Mouse (Mus musculus): ENCODE results near the gene Spata25.

Spata25 gene

GRCm38 (mm10) chr2:164805332-164805718 is 23.0 kb downstream of the Spata25 start:
- no peak for DNase-seq (ENCODE audit: low read depth, low spot score)

DNA sequence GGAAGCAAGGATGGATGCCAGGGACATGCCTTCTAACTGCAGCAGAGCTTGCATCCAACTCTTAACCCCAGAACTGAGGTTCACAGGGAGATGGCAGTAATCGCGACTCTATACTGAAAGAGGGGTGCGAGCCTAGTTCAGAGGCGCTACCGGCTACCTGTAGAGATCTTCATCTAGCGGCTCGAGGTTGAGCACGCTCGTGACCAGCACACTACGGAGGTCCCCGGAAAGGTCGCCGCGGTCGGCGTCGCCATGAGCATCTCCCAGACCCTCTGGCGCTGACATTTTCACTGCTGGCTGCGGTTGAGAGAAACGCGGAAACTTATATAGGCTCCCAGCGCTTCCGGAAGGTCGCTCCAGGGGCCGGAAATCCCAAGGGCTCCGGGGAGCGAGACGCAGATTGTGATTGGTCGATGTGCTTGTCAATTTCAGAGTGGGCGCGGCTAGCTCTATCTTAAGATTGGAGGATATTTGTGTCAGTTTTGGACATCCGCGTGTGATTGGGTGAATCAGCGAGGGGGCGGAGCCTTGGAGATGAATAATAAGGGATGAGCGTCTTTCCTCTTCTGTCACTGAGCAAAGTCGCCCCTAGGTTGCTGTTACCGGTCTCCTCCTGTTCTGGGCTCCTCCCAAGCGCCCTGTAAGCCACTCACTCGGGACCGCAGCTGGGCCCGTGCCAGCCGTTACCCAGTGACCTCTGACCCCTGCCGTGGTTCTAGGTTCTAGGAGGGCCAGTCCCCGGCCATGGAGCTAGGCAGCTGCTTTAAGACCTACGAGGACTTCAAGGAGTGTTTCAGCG is 23.6 kb downstream of the Spata25 start, which contains the start of the genes Acot8 and Zswim3:
Gene Acot8, minus strand, starts transcription at position 350 of the 799 bp plus-strand sequence.
Gene Zswim3, plus strand, starts transcription at position 566 of the 799 bp plus-strand sequence.
- DNase-seq (ENCODE audit: low read depth, low spot score) = peak; percentile 100

DNA sequence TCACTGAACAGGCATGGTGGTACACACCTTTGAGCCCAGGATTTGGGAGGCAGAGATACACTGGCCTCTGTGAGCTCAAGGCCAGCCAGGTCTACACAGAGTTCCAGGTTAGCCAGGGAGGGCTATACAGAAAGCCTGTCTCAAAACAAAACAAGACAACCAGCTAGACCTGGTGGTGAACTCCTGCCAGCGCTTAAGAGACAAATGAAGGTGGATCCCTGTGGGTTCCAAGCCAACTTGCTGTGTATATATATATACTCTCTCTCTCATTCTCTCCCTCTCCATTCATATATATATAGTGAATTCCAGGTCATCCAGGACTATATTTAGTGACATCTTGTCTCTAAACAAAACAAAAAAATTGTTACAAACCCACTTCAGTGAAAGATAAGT is 24.4 kb downstream of the Spata25 start:
- DNase-seq (ENCODE audit: low read depth, low spot score) = no peak

DNA sequence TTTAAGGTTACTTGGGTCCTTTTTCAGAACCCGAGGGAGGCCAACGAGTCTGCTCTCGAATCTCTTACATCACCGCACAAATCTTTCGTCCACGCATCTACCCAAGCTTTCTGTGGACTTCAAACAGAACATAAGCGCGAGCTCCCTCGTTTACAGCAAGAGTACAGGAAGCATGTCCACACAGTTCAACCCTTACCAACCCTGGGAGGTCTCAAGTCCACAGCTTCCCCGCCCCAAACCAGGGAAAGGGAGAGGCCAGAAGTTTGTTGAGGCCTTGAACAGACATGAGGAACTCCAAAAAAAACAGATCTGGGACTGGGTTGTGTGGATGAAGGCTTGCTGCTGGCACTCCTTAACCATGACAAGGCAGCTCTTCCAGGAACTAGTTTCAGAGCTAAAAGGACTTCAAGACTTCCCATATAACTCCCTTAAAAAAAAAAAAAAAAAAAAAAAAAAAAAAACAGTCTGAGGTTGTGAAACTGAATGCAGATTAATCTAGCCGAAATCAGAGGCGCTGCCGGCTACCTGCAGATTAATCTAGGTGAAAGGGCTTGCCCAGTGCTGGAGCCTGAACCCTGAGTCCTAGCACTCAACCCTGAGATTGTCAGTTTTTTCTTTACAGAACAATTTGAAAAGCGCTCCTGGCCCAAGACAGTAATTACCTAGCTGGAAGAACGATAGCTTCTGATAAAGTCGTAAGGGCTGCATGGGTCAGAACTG is 25.0 kb downstream of the Spata25 start:
- no peak for DNase-seq (ENCODE audit: low read depth, low spot score)

DNA sequence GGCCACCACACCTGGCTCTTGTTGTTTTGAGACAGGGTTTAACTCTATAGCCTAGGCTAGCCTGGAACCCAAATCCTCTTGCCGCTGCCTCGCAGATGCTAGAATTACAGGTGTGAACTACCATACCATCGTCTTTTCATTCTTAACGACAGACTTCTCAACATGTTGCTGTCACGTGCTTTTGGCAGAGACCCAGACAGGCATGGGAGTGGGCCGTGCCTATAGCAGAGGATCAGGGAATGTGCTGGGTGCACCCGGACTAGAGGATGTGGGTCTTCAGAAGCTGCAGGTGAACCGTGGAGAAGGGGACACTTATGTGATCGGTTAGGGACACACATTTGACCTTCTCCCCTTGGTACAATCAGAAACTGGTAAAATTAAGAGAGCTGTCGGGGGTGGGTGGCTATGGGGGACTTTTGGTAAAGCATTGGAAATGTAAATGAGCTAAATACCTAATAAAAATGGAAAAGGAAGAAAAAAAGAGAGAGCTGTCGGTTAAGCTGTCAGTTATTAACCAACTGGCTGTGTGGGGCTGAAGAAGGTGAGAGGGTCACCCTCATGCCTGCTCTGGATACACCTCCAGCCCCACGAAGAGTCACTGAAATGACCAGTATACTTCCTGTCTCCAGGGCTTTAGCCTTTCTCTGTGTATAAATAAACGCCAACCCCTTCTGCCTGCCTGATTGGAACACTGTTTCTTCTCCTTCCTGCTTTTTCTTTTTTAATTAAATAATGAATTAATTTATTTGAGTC is 27.9 kb downstream of the Spata25 start:
- DNase-seq (ENCODE audit: low read depth, low spot score) = no peak

- DNase-seq (ENCODE audit: low read depth, low spot score) = peak; percentile 86
Observed at GRCm38 (mm10) chr2:164798554-164798953, 29.8 kb downstream of the Spata25 start.

DNA sequence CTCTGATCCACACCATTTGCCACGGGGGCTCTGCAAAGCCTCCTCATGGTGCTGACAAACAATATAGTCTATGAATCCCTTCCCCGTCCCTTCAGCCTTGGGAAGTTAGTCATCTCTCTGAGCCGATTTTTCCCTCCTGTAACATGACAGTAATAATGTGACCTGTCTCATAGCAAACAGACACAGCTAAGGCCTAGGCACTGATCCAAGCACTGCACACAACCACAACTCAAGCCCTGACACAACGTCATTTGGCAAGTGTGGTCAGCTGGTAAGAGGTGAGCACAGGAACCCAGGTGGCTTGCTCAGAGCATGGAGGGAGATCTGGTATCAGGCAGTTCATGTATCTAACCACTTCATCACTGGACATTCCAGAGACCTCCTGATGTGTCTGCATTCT is 32.5 kb downstream of the Spata25 start:
- no peak for DNase-seq (ENCODE audit: low read depth, low spot score)

DNA sequence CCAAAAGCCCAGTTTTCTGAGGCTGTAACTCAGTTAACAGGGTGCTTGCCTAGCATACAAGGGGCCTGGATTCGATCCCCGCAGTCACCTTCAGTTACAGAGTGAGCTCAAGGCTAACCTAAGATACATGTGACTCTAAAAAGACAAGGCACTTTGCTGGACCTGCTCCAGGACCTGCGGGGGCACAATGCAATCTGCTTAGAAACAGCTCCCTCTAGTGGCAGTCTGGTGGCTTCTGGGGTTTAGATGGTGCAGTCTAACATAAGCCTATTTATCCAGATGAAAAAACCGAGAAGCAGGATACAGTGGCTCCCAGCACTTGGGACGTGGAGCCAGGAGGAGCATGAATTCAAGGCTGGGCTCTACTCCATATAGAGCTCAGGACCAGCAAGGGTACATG is 34.0 kb downstream of the Spata25 start:
- DNase-seq (ENCODE audit: low read depth, low spot score) = peak; percentile 93

GRCm38 (mm10) chr2:164793772-164794171 is 34.6 kb downstream of the Spata25 start:
- peak; percentile 66 for DNase-seq (ENCODE audit: low read depth, low spot score)

DNA sequence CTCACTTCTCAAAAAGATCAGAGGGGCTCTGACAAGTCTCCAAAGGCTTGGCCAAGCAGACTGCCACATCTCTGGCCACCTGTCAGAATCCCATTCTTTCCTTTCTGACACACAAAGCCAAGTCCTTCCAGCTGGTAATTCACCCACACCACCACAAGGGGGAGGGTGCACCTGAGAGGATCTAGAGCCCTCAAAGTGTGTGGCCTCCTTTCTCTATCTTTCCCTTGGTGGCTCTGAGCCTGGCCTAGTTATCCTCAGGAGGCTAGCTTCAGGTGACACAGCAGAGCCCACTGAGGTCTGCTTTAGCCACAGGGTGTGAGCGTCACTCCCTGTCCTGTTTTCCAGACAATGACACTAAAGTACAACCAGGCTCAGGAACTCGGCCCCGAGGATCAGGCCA is 35.1 kb downstream of the Spata25 start:
- peak; percentile 89 for DNase-seq (ENCODE audit: low read depth, low spot score)

- no peak for DNase-seq (ENCODE audit: low read depth, low spot score)
Observed at GRCm38 (mm10) chr2:164792400-164793190, 35.7 kb downstream of the Spata25 start.

DNA sequence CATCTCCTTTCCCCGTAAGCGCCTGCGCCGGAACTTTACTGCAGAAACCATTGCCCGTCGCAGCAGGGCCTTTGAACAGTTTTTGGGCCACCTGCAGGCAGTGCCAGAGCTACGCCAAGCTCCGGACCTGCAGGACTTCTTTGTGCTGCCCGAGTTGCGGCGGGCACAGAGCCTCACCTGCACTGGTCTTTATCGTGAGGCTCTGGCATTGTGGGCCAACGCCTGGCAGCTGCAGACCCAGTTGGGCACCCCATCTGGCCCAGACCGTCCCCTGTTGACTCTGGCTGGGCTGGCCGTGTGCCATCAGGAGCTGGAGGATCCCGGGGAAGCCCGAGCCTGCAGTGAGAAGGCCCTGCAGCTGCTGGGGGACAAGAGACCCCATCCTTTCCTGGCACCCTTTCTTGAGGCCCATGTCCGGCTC is 36.5 kb downstream of the Spata25 start:
- no peak for DNase-seq (ENCODE audit: low read depth, low spot score)

GRCm38 (mm10) chr2:164790451-164790850 is 37.9 kb downstream of the Spata25 start:
- DNase-seq (ENCODE audit: low read depth, low spot score) = no peak

GRCm38 (mm10) chr2:164788411-164788810 is 39.9 kb downstream of the Spata25 start:
- peak; percentile 47 for DNase-seq (ENCODE audit: low read depth, low spot score)

DNA sequence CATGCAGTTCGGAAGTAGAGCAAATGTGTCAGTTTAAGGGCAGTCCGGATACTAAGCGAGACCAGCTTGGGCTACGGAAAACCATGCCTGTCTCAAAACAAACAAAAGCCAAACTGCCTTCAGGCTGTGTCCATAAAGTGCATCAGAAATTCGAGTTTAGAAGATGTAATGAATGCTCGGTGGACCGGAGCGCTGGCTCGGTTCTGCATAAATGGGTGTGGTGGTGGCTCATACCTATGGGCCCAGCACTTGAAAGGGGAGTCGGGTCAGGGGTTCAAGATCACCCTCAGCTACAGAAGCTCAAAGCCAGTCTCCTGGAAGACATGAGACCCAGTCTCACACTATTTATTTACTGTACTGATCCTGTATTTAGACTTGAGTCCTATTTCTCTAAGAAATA is 40.6 kb downstream of the Spata25 start:
- DNase-seq (ENCODE audit: low read depth, low spot score) = no peak

- DNase-seq (ENCODE audit: low read depth, low spot score) = no peak
Observed at GRCm38 (mm10) chr2:164787032-164787431, 41.3 kb downstream of the Spata25 start.

GRCm38 (mm10) chr2:164786388-164786885 is 41.9 kb downstream of the Spata25 start:
- DNase-seq (ENCODE audit: low read depth, low spot score) = no peak

DNA sequence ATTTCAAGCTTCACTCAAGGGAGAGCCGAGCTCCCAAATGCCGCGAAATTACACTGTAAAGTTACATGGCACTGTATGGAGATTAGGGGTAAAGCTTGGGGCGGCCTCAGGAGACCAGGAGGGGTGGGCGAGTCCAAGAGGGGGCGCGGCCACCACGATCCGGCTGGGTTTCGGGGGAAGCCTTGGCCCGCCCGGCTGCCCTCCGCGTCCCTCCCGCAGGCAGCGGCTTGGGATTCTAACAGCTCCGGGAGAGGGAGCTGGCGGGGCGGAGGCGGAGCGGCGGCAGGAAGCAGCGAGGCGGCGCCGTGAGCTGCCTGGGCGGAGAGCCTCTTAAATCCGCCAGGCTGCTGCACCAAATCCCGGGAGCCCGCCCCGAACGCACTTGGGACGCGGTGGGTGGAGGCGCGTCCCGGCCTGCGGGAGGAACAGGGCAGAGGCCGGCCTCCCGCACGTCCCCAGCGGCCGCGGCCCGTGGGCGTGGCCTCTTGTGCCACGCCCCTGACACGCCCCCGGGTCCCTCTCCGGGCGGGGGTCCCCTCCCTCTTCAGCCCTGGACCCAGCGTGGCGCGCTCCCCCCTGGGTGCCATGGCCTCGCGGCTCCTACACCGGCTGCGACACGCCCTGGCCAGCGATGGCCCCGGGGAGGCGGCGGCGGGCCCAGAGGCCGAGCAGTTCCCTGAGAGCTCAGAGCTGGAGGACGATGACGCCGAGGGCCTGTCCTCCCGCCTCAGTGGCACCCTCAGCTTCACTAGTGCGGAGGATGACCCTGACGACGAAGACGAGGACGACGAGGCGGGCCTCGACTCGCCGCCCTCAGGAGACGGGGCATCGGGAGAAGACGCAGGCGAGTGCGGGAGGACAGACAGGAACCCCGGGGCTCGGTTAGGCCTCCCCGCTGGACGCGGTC is 42.6 kb downstream of the Spata25 start, which contains the start of gene Snx21:
Gene Snx21, plus strand, starts transcription at position 343 of the 907 bp plus-strand sequence.
- DNase-seq (ENCODE audit: low read depth, low spot score) = peak; percentile 77

DNA sequence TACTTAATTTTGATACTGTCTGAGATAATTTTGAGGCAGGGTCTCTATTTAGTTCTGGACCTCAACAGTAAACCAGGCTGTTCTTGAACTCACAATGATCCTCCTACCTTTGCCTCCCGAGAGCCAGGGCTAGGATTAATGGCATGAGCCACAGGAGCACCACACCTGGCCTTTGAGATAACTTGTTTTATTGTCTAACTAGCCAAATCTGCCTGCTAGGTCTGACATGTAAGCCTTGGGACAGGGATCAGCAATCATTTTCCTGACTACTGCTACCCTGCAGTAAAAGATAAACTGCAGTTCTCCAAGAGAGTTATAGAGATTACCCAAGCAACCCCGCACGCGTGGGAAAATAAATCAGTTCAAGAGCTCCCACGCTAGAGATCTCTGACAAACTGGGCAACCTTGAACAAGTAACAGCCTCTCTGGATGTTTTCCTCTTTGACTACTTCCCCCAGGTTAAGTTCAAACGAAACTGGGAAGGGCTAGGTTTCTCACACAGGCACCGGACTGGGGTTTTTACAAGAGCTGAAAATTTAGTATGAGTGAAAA is 43.4 kb downstream of the Spata25 start:
- no peak for DNase-seq (ENCODE audit: low read depth, low spot score)
